Mouse (Mus musculus) ES-E14 (cell line): ENCODE measurements around the gene Sqstm1. TPM values are rescaled to one million over a fixed set of nuclear protein-coding genes. Genes with fewer than 3 reads are reported as not detected.

Experiments used
- DNase-seq: peaks from one replicate; pipeline ENCODE4 v3.0.0-alpha.2; 2013; ENCODE audit warnings: low read depth, low spot score
- H3K27ac ChIP-seq: 2 replicates; pipeline ENCODE4 v1.5.1; 2012; ENCODE audit warnings: low read depth, mild to moderate bottlenecking, low read length, moderate library complexity, mixed read lengths; ENCODE audit not compliant: poor library complexity, insufficient read depth, severe bottlenecking
- H3K36me3 ChIP-seq: 2 replicates; pipeline ENCODE4 v1.6.1; 2012; ENCODE audit warnings: mild to moderate bottlenecking, low read length, moderate library complexity, mixed read lengths; ENCODE audit not compliant: control insufficient read depth, poor library complexity, insufficient read depth, severe bottlenecking
- H3K4me1 ChIP-seq, 2 experiments: fragments of 150-350 bp in 1 of 2; sonication (generic) in 1 of 2; 2 replicates each; pipeline ENCODE4 v1.6.1; 2012; ENCODE audit warnings: low read length in 2 of 2, mild to moderate bottlenecking in 1 of 2, mixed read lengths in 1 of 2; ENCODE audit not compliant: control insufficient read depth in 2 of 2, insufficient read depth in 2 of 2, poor library complexity in 1 of 2
- H3K4me3 ChIP-seq, 2 experiments: fragments of 150-350 bp in 1 of 2; sonication (generic) in 1 of 2; 2 replicates each; pipeline ENCODE4 v1.5.1; 2012; ENCODE audit warnings: low read length in 2 of 2, low read depth in 1 of 2, mild to moderate bottlenecking in 1 of 2, mixed read lengths in 1 of 2; ENCODE audit not compliant: insufficient read depth in 1 of 2, poor library complexity in 1 of 2, severe bottlenecking in 1 of 2
- H3K9ac ChIP-seq: 2 replicates; pipeline ENCODE4 v1.6.1; 2012; ENCODE audit warnings: low read depth, mild to moderate bottlenecking, low read length, mixed read lengths; ENCODE audit not compliant: poor library complexity, insufficient read depth, severe bottlenecking
- H3K9me3 ChIP-seq: fragments of 150-350 bp; sonication (generic); 2 replicates; pipeline ENCODE4 v1.6.1; 2012; ENCODE audit warnings: low read depth, mild to moderate bottlenecking, low read length; ENCODE audit not compliant: control insufficient read depth, insufficient read depth
- CHD2 ChIP-seq: IDR thresholded peaks from 2 replicates; pipeline ENCODE4 v1.6.1; 2014; ENCODE audit warnings: mild to moderate bottlenecking, low read depth, low read length, inconsistent platforms
- HCFC1 ChIP-seq: IDR thresholded peaks from 2 replicates; pipeline ENCODE4 v1.6.1; 2012; ENCODE audit warnings: low read length, inconsistent platforms, borderline replicate concordance; ENCODE audit not compliant: insufficient read depth
- MAFK ChIP-seq: IDR thresholded peaks from 2 replicates; pipeline ENCODE4 v1.6.1; 2014; ENCODE audit warnings: mild to moderate bottlenecking, low read depth, low read length, inconsistent platforms; ENCODE audit not compliant: insufficient read depth
- ZC3H11A ChIP-seq: IDR thresholded peaks from 2 replicates; pipeline ENCODE4 v1.6.1; 2012; ENCODE audit warnings: low read depth, mild to moderate bottlenecking, inconsistent platforms, low read length, borderline replicate concordance
- ZNF384 ChIP-seq: IDR thresholded peaks from 2 replicates; pipeline ENCODE4 v1.6.1; 2012; ENCODE audit warnings: low read depth, low read length, inconsistent platforms
- in situ Hi-C, 2 experiments: fragments of 600-800 bp; cut with MboI; formaldehyde crosslinking; loops; one replicate each; pipeline ENCODE4 v1.15.1; 2025; ENCODE audit warnings: low sequenced_read_pairs in 2 of 2, inconsistent platforms in 1 of 2; ENCODE audit not compliant: unreplicated experiment in 2 of 2
- total RNA-seq: library from RNA; depleted of rRNA; stranded (reverse); fragments of 300-350 nt; gene quantifications from 2 replicates; pipeline ENCODE4 v1.2.3, GENCODE M21; 2012

Sqstm1 gene
- total RNA-seq, 1 experiment, result 234 TPM

DNA sequence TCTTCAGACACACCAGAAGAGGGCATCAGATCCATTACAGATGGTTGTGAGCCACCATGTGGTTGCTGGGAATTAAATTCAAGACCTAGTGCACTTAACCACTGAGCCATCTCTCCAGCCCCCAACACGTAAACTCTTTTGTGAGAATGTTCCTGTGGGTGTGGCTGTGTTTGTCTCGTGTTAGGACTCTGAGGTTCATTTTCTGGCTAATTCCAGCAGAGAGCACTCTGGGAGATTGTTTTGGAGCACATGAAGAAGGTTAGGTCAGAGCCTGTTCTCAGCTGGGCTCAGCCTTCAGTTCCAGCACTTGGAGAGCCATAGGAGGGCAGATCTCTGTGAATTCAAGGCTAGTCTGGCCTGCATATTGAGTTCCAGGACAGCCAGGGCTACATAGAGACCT lies 9.2 kb upstream of the Sqstm1 start:
- in situ Hi-C loops, result no loop called here
- Histone ChIP-seq H3K9ac (no peak overlapping the region), H3K4me3 (no peak overlapping the region), H3K9me3 (no peaks in the 10 kb centered on the region), H3K4me1 (peaks cover 11 to 26% of the 10 kb centered on the region in 2 experiments), H3K36me3 (no peaks in the 10 kb centered on the region), H3K27ac (no peak overlapping the region)
- DNase-seq, result no peak
- TF ChIP-seq HCFC1 (no peak), ZC3H11A (no peak), ZNF384 (no peak), MAFK (no peak), CHD2 (no peak)

DNA sequence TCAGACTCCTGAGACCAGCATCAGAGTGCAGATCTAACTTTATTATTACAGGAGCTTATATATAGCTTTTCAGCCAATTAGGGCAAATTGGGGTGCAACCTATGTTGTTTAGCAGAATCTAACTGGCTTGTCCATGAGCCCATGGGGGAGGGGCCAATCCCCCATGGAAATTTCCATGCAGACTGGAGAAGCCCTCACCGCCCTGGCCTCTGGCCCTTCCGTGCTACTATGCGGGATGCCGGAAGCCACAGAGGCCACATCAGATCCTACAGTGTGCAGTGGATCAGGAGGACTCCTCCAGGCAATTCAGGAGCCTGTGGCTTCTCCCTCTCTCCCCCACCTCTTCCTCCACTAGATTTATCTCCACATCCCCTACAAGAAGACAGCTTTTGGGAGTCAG lies 7.2 kb upstream of the Sqstm1 start:
- no peak for DNase-seq

DNA sequence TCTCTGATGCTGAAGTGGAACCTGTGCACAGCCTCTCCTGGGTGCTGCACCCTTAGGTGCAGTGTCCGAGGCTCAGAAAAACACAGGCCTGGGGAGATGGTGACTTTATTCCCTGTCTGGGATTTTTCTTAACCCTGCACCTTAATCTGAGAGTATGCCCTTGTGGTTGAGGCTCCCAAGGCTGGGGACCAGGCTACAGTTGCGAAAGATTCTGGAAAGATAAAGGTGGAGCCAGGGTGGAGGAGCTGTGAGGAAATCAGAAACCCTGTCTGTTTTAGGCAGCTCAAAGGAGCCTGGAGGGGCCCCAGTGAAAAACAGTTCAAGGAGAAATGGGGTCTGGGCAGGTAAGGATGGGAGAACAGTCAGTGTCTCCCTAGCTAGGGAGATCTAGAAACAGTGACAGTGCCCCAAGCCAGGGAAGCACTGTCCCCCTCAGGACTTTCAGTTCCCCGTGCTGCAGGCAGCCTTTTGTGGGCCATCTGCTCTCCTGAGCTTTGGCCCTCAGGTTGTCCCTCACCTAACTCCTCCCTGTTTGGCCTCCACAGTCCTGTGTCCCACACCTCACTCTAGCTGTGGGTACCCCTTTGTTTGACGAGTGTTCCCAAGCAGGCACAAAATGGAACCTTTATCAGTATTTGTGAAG lies 6.2 kb upstream of the Sqstm1 start:
- Histone ChIP-seq H3K36me3 (no peaks in the 10 kb centered on the region), H3K27ac (peak overlapping the region; percentile 27; the same call in 1 of the 2 replicates), H3K4me3 (no peak overlapping the region), H3K4me1 (peaks cover 11 to 37% of the 10 kb centered on the region in 2 experiments), H3K9ac (peak overlapping the region; percentile 48; the same call in 1 of the 2 replicates), H3K9me3 (no peaks in the 10 kb centered on the region)
- in situ Hi-C loops, result no loop called here
- no peak for TF ChIP-seq HCFC1
- TF ChIP-seq CHD2, result no peak
- no peak for TF ChIP-seq ZNF384
- TF ChIP-seq ZC3H11A, result no peak
- no peak for TF ChIP-seq MAFK
- no peak for DNase-seq

More for the DNA sequence above, 7.2 kb upstream of the Sqstm1 start:
- Histone ChIP-seq H3K9me3 (no peaks in the 10 kb centered on the region), H3K4me1 (peaks cover 11 to 31% of the 10 kb centered on the region in 2 experiments), H3K27ac (peak overlapping the region; percentile 84; the same call in 1 of the 2 replicates), H3K4me3 (no peak overlapping the region), H3K9ac (peak overlapping the region; percentile 62; the same call in 1 of the 2 replicates), H3K36me3 (no peaks in the 10 kb centered on the region)
- in situ Hi-C loops, result no loop called here
- TF ChIP-seq ZC3H11A, result no peak
- no peak for TF ChIP-seq HCFC1
- TF ChIP-seq MAFK, result no peak
- TF ChIP-seq ZNF384, result no peak
- TF ChIP-seq CHD2, result no peak

DNA sequence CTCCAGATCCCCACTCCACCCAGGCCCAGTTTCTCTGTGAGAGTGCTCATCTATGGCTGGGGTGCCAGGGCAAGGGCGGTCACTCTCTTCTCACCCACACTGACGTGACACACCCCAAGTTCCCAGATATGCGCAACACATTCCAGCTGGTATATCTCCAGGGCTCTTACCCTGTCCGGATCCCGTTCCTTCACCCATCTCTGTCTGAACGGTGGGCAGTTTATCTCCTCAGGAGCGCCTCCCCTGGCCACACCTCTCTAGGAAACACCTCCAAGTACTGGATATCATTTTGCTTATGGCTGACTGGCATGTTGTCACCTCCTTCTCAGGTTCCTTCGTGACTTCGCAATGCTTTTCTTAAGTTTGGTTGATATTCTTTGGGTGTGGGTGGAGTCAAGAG lies 5.0 kb upstream of the Sqstm1 start:
- Histone ChIP-seq H3K27ac (no peak overlapping the region), H3K9ac (peak overlapping the region; percentile 47; the same call in 1 of the 2 replicates), H3K4me1 (peaks cover 13 to 42% of the 10 kb centered on the region in 2 experiments), H3K36me3 (no peaks in the 10 kb centered on the region), H3K9me3 (no peaks in the 10 kb centered on the region), H3K4me3 (peak overlapping the region; percentile 26 to 30; a peak in 3 of 4 replicates)
- TF ChIP-seq HCFC1 (no peak), MAFK (no peak), CHD2 (no peak), ZC3H11A (no peak), ZNF384 (no peak)
- in situ Hi-C loops, result no loop called here
- DNase-seq, result no peak
